Mouse (Mus musculus): ENCODE data around the gene Irf5. TPM values are rescaled to one million over a fixed set of nuclear protein-coding genes. Genes with fewer than 3 reads are reported as not detected.
"Not testable (repeated sequence)": the region's sequence is repeated elsewhere in the genome, so short reads cannot be mapped to it uniquely, and the experiment has no call there.

Gene Irf5
- polyA plus RNA-seq, 1 experiment from 2014 or later, result 4.2 TPM

DNA sequence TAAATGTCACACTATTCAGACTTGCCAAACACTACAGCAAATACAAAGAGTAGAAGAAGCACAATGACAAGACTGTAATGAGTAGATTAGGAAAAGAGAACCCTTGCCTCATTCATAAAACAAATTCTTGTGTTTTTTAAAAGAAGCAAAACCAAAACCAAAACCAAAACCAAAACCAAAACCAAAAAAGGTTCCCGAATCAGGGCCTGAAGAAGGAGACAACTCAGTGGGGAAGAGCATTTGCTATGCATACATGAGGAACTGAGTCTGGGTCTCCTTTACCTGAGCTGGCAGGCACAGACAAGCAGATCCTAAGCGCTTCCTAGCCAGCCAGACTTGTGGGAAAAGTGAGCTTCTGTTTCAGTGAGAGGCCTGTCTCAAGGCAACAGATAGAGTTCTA lies 30.7 kb downstream of the Irf5 start:
- H3K9me3 ChIP-seq (ENCODE audit: control insufficient read depth), result no peaks in the 10 kb centered on the region
- peaks cover 75% of the 10 kb centered on the region for H3K36me3 ChIP-seq (ENCODE audit: control insufficient read depth, insufficient read depth)
- H3K27me3 ChIP-seq (replicated peaks; ENCODE audit: control insufficient read depth, insufficient read depth, low read length), result no peaks in the 10 kb centered on the region
- no peaks in the 10 kb centered on the region for H3K4me1 ChIP-seq (replicated peaks; ENCODE audit: control insufficient read depth, insufficient read depth, low read length)
- H3K27ac ChIP-seq (ENCODE audit: low read depth, low read length), result no peak overlapping the region
- WGBS, result 96% methylated on average over 2 of the region's 2 CpGs
- no peak overlapping the region for H3K4me2 ChIP-seq (replicated peaks; ENCODE audit: low read depth)
- no peak for ATAC-seq
- no peak overlapping the region for H3K9ac ChIP-seq (ENCODE audit: low read depth, low read length)
- TF ChIP-seq CTCF (IDR thresholded peaks at IDR 0.05; ENCODE audit: low read depth), result no peak
- no peak overlapping the region for H3K4me3 ChIP-seq (ENCODE audit: low read depth, low read length)

DNA sequence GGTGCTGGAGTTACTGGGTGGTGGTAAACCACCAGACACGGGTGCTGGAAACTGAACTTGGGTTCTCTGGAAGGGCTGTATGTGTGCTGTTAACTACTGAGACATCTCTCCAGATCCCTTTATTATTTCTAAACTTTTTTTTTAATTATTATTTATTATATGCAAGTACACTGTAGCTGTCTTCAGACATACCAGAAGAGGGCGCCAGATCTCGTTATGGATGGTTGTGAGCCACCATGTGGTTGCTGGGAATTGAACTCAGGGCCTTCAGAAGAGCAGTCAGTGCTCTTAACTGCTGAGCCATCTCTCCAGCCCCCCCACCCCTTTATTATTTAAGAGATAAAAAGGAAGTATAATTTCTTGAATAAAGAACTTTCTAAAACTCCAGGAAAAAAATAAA lies 50.0 kb downstream of the Irf5 start:
- not testable (repeated sequence) for ATAC-seq; H3K27me3 ChIP-seq (replicated peaks; ENCODE audit: control insufficient read depth, insufficient read depth, low read length); H3K4me3 ChIP-seq (ENCODE audit: low read depth, low read length); H3K27ac ChIP-seq (ENCODE audit: low read depth, low read length); H3K9me3 ChIP-seq (ENCODE audit: control insufficient read depth); H3K4me1 ChIP-seq (replicated peaks; ENCODE audit: control insufficient read depth, insufficient read depth, low read length); H3K9ac ChIP-seq (ENCODE audit: low read depth, low read length); H3K4me2 ChIP-seq (replicated peaks; ENCODE audit: low read depth)
- WGBS, result 89% methylated on average over 3 of the region's 3 CpGs
- TF ChIP-seq CTCF (IDR thresholded peaks at IDR 0.05; ENCODE audit: low read depth), result peak; percentile 13; the same call in 1 of the 2 replicates
- peaks cover 74% of the 10 kb centered on the region for H3K36me3 ChIP-seq (ENCODE audit: control insufficient read depth, insufficient read depth)

DNA sequence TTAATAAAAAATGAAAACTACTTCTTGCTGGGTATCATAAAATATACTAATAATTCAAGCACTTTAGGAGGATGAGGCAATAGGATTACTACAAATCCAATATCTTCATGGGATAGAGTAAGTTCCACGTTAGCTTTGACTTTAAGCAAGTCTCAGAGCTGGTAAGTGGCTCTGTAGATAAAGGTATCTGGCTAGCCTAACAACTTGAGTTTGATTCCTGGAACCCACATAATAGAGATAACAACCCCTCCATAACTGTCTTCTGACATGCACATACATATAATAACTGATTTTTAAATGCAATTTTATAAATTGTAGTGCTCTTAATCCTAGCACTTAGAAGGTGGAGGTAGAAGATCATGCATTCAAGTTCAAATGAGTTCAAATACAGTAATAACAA lies 54.3 kb downstream of the Irf5 start:
- no peak for ATAC-seq
- H3K27me3 ChIP-seq (replicated peaks; ENCODE audit: control insufficient read depth, insufficient read depth, low read length), result no peaks in the 10 kb centered on the region
- H3K4me2 ChIP-seq (replicated peaks; ENCODE audit: low read depth), result no peak overlapping the region
- no peaks in the 10 kb centered on the region for H3K9me3 ChIP-seq (ENCODE audit: control insufficient read depth)
- H3K4me3 ChIP-seq (ENCODE audit: low read depth, low read length), result no peak overlapping the region
- WGBS, result 80% methylated on average over 1 of the region's 1 CpGs
- H3K4me1 ChIP-seq (replicated peaks; ENCODE audit: control insufficient read depth, insufficient read depth, low read length), result no peaks in the 10 kb centered on the region
- no peak for TF ChIP-seq CTCF (IDR thresholded peaks at IDR 0.05; ENCODE audit: low read depth)
- no peak overlapping the region for H3K9ac ChIP-seq (ENCODE audit: low read depth, low read length)
- H3K36me3 ChIP-seq (ENCODE audit: control insufficient read depth, insufficient read depth), result peaks cover 72% of the 10 kb centered on the region
- H3K27ac ChIP-seq (ENCODE audit: low read depth, low read length), result no peak overlapping the region

DNA sequence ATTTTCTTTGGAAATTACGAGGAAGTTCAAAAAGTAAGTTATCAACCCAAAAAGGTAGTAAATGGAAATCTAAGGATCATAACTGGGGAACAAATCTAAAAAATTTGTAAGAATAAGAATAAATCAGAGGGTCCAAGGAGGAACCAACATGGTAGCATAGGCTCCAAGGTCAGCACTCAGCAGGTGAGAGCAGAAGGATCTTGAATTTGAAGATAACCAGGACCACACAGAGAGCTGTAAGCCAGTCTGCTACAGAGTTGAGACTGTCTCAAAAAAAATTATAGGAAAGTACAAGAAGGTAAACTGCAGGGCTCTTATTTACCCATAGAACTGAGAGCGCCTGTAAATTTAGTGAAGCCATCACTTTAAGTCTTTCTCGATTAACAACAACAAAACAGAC lies 54.8 kb downstream of the Irf5 start:
- no peak overlapping the region for H3K27ac ChIP-seq (ENCODE audit: low read depth, low read length)
- no peak overlapping the region for H3K4me3 ChIP-seq (ENCODE audit: low read depth, low read length)
- ATAC-seq, result no peak
- WGBS, result 88% methylated on average over 3 of the region's 3 CpGs
- H3K4me1 ChIP-seq (replicated peaks; ENCODE audit: control insufficient read depth, insufficient read depth, low read length), result no peaks in the 10 kb centered on the region
- H3K4me2 ChIP-seq (replicated peaks; ENCODE audit: low read depth), result no peak overlapping the region
- TF ChIP-seq CTCF (IDR thresholded peaks at IDR 0.05; ENCODE audit: low read depth), result no peak
- no peaks in the 10 kb centered on the region for H3K9me3 ChIP-seq (ENCODE audit: control insufficient read depth)
- no peaks in the 10 kb centered on the region for H3K27me3 ChIP-seq (replicated peaks; ENCODE audit: control insufficient read depth, insufficient read depth, low read length)
- H3K36me3 ChIP-seq (ENCODE audit: control insufficient read depth, insufficient read depth), result peaks cover 75% of the 10 kb centered on the region
- no peak overlapping the region for H3K9ac ChIP-seq (ENCODE audit: low read depth, low read length)

Other genes starting within 250 kb of the Irf5 start
- gene Fam71f2, start 247.0 kb upstream of the Irf5 start, polyA plus RNA-seq (2015; fragmentation: Nextera tagmentation; extraction: Ambion mirVana), result not detected in 2 replicates
- not detected in 2 replicates for gene Fam71f1, start 207.5 kb upstream of the Irf5 start, polyA plus RNA-seq (2015; fragmentation: Nextera tagmentation; extraction: Ambion mirVana)
- gene Calu, start 178.6 kb upstream of the Irf5 start, polyA plus RNA-seq (2015; fragmentation: Nextera tagmentation; extraction: Ambion mirVana), result 126 and 134 TPM in 2 replicates
- gene Opn1sw, start 138.2 kb upstream of the Irf5 start, polyA plus RNA-seq (2015; fragmentation: Nextera tagmentation; extraction: Ambion mirVana), result 0.13 and 0.21 TPM in 2 replicates
- gene Ccdc136, start 130.3 kb upstream of the Irf5 start, polyA plus RNA-seq (2015; fragmentation: Nextera tagmentation; extraction: Ambion mirVana), result 3.3 and 4.0 TPM in 2 replicates
- 3.5 and 3.8 TPM in 2 replicates for gene Flnc, start 93.4 kb upstream of the Irf5 start, polyA plus RNA-seq (2015; fragmentation: Nextera tagmentation; extraction: Ambion mirVana)
- 438 and 439 TPM in 2 replicates for gene Atp6v1f, start 58.9 kb upstream of the Irf5 start, polyA plus RNA-seq (2015; fragmentation: Nextera tagmentation; extraction: Ambion mirVana)
- not detected in 2 replicates for gene Atp6v1fnb, start 55.2 kb upstream of the Irf5 start, polyA plus RNA-seq (2015; fragmentation: Nextera tagmentation; extraction: Ambion mirVana)
- gene Kcp, start 18.7 kb upstream of the Irf5 start, polyA plus RNA-seq (2015; fragmentation: Nextera tagmentation; extraction: Ambion mirVana), result 2.7 and 3.8 TPM in 2 replicates
- 28.1 and 28.5 TPM in 2 replicates for gene Tnpo3, start 83.3 kb downstream of the Irf5 start, polyA plus RNA-seq (2015; fragmentation: Nextera tagmentation; extraction: Ambion mirVana)
- 0.84 and 1.0 TPM in 2 replicates for gene Tspan33, start 167.6 kb downstream of the Irf5 start, polyA plus RNA-seq (2015; fragmentation: Nextera tagmentation; extraction: Ambion mirVana)
- 7.1 and 7.4 TPM in 2 replicates for gene Smo, start 208.9 kb downstream of the Irf5 start, polyA plus RNA-seq (2015; fragmentation: Nextera tagmentation; extraction: Ambion mirVana)
- gene Ahcyl2, start 241.4 kb downstream of the Irf5 start, polyA plus RNA-seq (2015; fragmentation: Nextera tagmentation; extraction: Ambion mirVana), result 74.7 and 83.6 TPM in 2 replicates